Mouse (Mus musculus) hindbrain, embryonic 10.5 days (tissue): Measurements from ENCODE around the gene Nmnat1. TPM values are rescaled to one million over a fixed set of nuclear protein-coding genes. Genes with fewer than 3 reads are reported as not detected.
"Not testable (repeated sequence)": the region's sequence is repeated elsewhere in the genome, so short reads cannot be mapped to it uniquely, and the experiment has no call there.

Source experiments
- DNase-seq: peaks from one replicate; pipeline ENCODE4 v3.0.0-alpha.2; 2017; ENCODE audit warnings: low spot score
- H3K27ac ChIP-seq: fragments of 300-500 bp; sonication (generic); 2 replicates; pipeline ENCODE4 v1.5.1; 2016; ENCODE audit warnings: mild to moderate bottlenecking, moderate library complexity
- H3K27me3 ChIP-seq: fragments of 300-500 bp; sonication (generic); 2 replicates; pipeline ENCODE4 v1.6.1; 2016; ENCODE audit warnings: mild to moderate bottlenecking; ENCODE audit not compliant: poor library complexity, insufficient read depth, severe bottlenecking
- H3K36me3 ChIP-seq: fragments of 300-500 bp; sonication (generic); 2 replicates; pipeline ENCODE4 v1.6.1; 2016; ENCODE audit warnings: mild to moderate bottlenecking, moderate library complexity
- H3K4me1 ChIP-seq: fragments of 300-500 bp; sonication (generic); replicated peaks from 2 replicates; pipeline ENCODE4 v1.6.1; 2016; ENCODE audit warnings: mild to moderate bottlenecking
- H3K4me3 ChIP-seq: fragments of 300-500 bp; sonication (generic); 2 replicates; pipeline ENCODE4 v1.5.1; 2016; ENCODE audit warnings: mild to moderate bottlenecking, moderate library complexity
- H3K9me3 ChIP-seq: fragments of 300-500 bp; sonication (generic); 2 replicates; pipeline ENCODE4 v1.6.1; 2016; ENCODE audit warnings: mild to moderate bottlenecking, moderate library complexity
- WGBS: fragments of 180-500 bp; shearing (Covaris S2); methylation state at CpG from one replicate; pipeline ENCODE4 v1.1.7; 2016; 5-methylcytosine and 5-hydroxymethylcytosine counted together
- polyA plus RNA-seq: library from polyadenylated mRNA; unstranded; fragments of >200 nt; fragmentation: Nextera tagmentation; extraction: Ambion mirVana; gene quantifications from 2 replicates; pipeline ENCODE4 v1.2.1, GENCODE M21; 2016

The Nmnat1 gene
- polyA plus RNA-seq, 1 experiment from 2014 or later, result 17.0 TPM

GRCm38 (mm10) chr4:149454263-149454662 lies 30.7 kb downstream of the Nmnat1 start:
- H3K27me3 ChIP-seq, result no peaks in the 10 kb centered on the region
- no peak overlapping the region for H3K27ac ChIP-seq
- 90% methylated on average over 17 of the region's 17 CpGs for WGBS
- no peak for DNase-seq
- H3K36me3 ChIP-seq, result no peaks in the 10 kb centered on the region
- H3K9me3 ChIP-seq, result no peaks in the 10 kb centered on the region
- H3K4me3 ChIP-seq, result no peak overlapping the region
- no peaks in the 10 kb centered on the region for H3K4me1 ChIP-seq

DNA sequence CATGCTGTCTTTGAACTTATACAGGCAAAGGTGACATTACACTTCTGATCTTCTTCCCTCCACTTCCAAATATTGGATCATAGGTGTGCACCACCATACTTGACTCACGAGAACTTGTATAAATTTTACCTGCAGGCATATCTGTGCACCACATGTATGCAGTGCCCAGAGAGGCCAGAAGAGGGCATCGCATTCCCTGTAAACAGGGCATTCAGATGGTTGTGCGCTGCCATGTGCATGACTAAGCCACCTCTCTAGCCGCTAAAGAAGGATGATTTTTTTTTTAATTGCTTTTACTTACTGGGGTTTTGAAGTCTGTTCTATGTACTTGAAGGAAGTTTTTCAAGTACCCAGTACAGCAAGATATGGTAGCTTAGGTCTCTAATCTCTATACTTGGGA lies 31.3 kb downstream of the Nmnat1 start:
- H3K27ac ChIP-seq, result no peak overlapping the region
- H3K36me3 ChIP-seq, result no peaks in the 10 kb centered on the region
- peak; percentile 34 for DNase-seq
- WGBS, result 78% methylated on average over 4 of the region's 4 CpGs
- no peaks in the 10 kb centered on the region for H3K4me1 ChIP-seq
- no peaks in the 10 kb centered on the region for H3K9me3 ChIP-seq
- no peak overlapping the region for H3K4me3 ChIP-seq
- no peaks in the 10 kb centered on the region for H3K27me3 ChIP-seq

- WGBS, result 85% methylated on average over 3 of the region's 3 CpGs
- DNase-seq, result no peak
- Histone ChIP-seq H3K27me3 (no peaks in the 10 kb centered on the region), H3K27ac (no peak overlapping the region), H3K36me3 (no peaks in the 10 kb centered on the region), H3K9me3 (no peaks in the 10 kb centered on the region), H3K4me1 (peaks cover 8% of the 10 kb centered on the region), H3K4me3 (no peak overlapping the region)
Measured at GRCm38 (mm10) chr4:149450636-149451035, 34.4 kb downstream of the Nmnat1 start.

DNA sequence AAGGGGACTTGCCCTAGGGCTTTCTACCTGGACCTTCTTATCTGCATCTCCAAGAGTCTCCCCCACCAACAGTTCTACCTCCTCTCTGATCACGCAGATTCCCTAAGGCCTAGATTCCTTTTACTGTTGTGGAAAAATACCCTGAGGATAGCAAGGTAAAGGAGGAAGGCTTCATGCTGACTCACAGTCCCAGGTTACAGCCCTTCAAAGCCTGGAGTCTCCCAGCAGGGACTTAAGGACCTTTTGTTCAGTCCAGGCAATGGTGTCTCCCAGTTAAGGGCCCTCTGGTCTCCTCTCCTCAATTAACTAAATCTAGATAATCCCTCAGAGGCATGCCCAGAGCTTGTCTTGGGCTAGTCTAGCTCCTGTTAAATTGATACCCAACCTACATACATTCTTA lies 38.7 kb downstream of the Nmnat1 start:
- no peak for DNase-seq
- peak overlapping the region; percentile 49; the same call in 1 of the 2 replicates for H3K4me3 ChIP-seq
- WGBS, result 41% methylated on average over 1 of the region's 1 CpGs
- no peaks in the 10 kb centered on the region for H3K36me3 ChIP-seq
- peak overlapping the region; percentile 95 for H3K27ac ChIP-seq
- H3K9me3 ChIP-seq, result no peaks in the 10 kb centered on the region
- peaks cover 22% of the 10 kb centered on the region for H3K4me1 ChIP-seq
- H3K27me3 ChIP-seq, result no peaks in the 10 kb centered on the region

DNA sequence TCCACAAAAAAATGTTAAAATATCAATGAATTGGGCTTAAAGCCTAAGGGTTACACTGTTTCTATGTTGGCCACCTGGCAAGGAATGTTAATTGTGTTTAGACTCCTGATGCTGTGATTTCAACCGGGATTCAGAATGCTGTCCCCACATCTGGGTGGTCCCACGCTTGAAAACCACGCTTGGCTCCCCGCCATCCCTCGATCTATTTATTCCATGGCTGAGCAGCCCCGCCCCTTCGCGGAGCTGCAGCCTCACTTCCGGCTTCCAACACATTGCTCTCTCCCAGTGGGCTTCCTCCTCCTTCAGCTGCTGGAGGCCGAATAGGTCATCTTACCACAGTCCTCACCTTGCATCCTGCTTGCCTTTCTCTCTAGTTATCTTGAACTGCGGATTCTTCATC lies 39.1 kb downstream of the Nmnat1 start:
- H3K4me3 ChIP-seq, result peak overlapping the region; percentile 49
- H3K27ac ChIP-seq, result peak overlapping the region; percentile 95
- DNase-seq, result peak; percentile 78
- peaks cover 22% of the 10 kb centered on the region for H3K4me1 ChIP-seq
- no peaks in the 10 kb centered on the region for H3K27me3 ChIP-seq
- H3K36me3 ChIP-seq, result no peaks in the 10 kb centered on the region
- H3K9me3 ChIP-seq, result no peaks in the 10 kb centered on the region
- WGBS, result 3% methylated on average over 11 of the region's 11 CpGs

GRCm38 (mm10) chr4:149444964-149445701 lies 39.9 kb downstream of the Nmnat1 start:
- Histone ChIP-seq H3K4me1 (peaks cover 22% of the 10 kb centered on the region), H3K27ac (peak overlapping the region; percentile 95), H3K36me3 (no peaks in the 10 kb centered on the region), H3K27me3 (no peaks in the 10 kb centered on the region), H3K4me3 (peak overlapping the region; percentile 49), H3K9me3 (no peaks in the 10 kb centered on the region)
- WGBS, result under 1% methylated on average over 36 of the region's 36 CpGs
- peak; percentile 95 for DNase-seq

GRCm38 (mm10) chr4:149444465-149444864 lies 40.5 kb downstream of the Nmnat1 start:
- H3K27me3 ChIP-seq, result no peaks in the 10 kb centered on the region
- no peaks in the 10 kb centered on the region for H3K36me3 ChIP-seq
- H3K9me3 ChIP-seq, result no peaks in the 10 kb centered on the region
- peak overlapping the region; percentile 95 for H3K27ac ChIP-seq
- no peak for DNase-seq
- H3K4me1 ChIP-seq, result peaks cover 22% of the 10 kb centered on the region
- H3K4me3 ChIP-seq, result no peak overlapping the region; the same call in 1 of the 2 replicates
- 72% methylated on average over 1 of the region's 1 CpGs for WGBS

DNA sequence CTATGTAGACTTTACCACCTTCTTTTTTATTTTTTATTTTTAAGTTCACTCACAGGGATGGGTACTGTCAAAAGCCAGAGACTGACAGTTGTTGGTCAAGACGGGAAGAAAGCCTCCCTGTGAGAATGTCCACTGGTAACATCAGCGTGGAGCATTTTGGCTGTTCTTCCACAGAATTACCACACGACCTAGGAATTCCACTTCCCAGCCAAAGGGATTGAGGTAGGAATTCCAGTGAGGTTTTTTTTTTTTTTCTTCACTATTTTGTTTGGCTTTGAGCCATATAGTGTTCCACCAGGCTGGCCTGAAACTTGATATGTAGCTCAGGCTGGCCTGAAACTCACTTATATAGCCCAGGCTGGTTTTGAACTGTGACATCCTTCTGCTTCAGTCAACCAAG lies 42.6 kb downstream of the Nmnat1 start:
- H3K9me3 ChIP-seq, result no peaks in the 10 kb centered on the region
- H3K4me1 ChIP-seq, result peaks cover 22% of the 10 kb centered on the region
- H3K27ac ChIP-seq, result no peak overlapping the region
- no peaks in the 10 kb centered on the region for H3K27me3 ChIP-seq
- DNase-seq, result no peak
- H3K36me3 ChIP-seq, result no peaks in the 10 kb centered on the region
- no peak overlapping the region for H3K4me3 ChIP-seq
- 74% methylated on average over 3 of the region's 3 CpGs for WGBS

DNA sequence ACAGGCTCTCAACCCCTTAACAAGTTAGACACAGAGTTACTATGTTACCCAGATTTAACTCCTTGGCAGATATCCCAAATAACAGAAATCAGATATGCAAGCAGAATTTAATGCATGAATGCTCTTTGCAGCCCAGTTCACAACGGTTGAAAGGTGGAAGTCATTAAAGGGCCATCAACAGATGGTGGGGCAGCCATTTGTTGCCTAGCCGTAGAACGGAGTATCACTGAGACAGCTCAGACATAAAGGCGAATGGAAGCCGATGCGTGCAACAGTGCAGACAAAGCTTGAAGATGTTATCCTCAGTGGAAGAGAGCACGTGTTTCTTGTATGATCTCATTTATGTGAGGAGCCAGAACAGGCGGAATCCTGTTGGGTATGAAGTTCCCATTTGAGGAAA lies 44.4 kb downstream of the Nmnat1 start:
- no peak for DNase-seq
- WGBS, result 80% methylated on average over 8 of the region's 8 CpGs

GRCm38 (mm10) chr4:149431887-149432286 lies 53.1 kb downstream of the Nmnat1 start:
- not testable (repeated sequence) for H3K27ac ChIP-seq
- 80% methylated on average over 1 of the region's 1 CpGs for WGBS

More for the DNA sequence above, 44.4 kb downstream of the Nmnat1 start:
- Histone ChIP-seq H3K4me3 (no peak overlapping the region), H3K27ac (no peak overlapping the region), H3K36me3 (no peaks in the 10 kb centered on the region), H3K27me3 (no peaks in the 10 kb centered on the region), H3K4me1 (peaks cover 13% of the 10 kb centered on the region), H3K9me3 (no peaks in the 10 kb centered on the region)

DNA sequence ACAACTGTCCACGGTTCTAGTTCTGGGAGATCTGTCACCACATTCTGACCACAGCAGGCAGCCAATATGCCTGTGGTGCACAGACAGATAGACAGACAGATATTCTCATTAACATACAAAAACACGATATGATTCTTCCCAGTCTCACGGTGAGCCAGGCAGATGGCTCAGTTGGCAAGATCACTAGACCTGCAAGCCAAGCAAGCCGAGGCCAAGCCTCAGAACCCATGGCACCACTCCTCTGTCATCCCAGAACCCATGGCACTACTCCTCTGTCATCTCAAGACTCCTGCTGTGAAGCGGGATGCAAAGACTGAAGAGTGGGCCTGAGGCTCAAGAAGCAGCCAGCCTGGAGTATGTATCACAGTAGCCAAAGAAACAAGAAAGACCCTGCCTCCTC lies 55.4 kb downstream of the Nmnat1 start:
- no peak for DNase-seq
- no peaks in the 10 kb centered on the region for H3K27me3 ChIP-seq
- no peaks in the 10 kb centered on the region for H3K9me3 ChIP-seq
- H3K27ac ChIP-seq, result no peak overlapping the region
- peaks cover 4% of the 10 kb centered on the region for H3K4me1 ChIP-seq
- no peak overlapping the region for H3K4me3 ChIP-seq
- WGBS, result 83% methylated on average over 5 of the region's 5 CpGs
- no peaks in the 10 kb centered on the region for H3K36me3 ChIP-seq

More at GRCm38 (mm10) chr4:149431887-149432286, 53.1 kb downstream of the Nmnat1 start:
- not testable (repeated sequence) for H3K9me3 ChIP-seq, H3K27me3 ChIP-seq, H3K4me1 ChIP-seq, H3K4me3 ChIP-seq, DNase-seq, H3K36me3 ChIP-seq

DNA sequence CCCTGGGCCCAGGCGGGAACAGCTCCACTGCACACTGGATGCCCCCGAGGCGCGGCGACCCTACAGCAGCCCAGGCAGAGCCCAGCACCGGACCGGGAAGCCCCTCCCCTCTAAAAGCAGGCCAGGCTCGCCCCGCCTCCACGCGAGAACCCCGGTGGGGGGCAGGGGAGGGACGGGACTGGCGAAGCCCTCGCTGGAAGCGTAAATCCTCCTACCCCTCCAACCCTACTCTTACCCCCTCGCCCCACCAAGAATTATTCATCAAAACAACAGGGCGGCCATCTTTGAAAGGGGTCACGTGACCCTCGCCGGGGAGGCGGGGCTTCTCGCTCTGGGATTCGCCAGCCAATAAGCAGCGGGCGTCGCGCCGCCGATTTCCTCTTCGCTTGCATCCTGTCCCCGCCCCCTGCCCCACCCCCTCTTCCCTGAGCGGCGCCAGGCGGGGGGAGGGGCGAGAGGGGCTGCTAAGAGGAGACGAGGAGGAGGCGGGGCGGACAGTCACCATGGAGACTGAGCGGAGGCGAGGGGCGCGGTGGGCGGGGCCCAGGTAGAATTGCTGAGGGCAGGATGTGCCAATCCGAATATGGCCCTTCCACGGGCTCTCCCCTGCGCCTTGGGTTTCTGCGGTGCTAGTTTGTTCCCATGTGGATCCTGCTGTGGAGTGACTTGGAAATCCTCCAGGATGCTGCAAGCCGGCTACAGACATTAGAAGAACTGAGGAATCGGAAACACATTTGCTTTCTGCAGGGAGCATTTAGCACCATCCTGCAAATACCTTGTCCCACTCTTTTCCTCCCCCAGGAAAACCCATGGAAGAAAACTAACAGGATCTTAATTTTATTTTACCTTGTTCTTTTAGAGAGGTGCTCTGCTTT lies 58.4 kb downstream of the Nmnat1 start, which contains the start of gene Ube4b:
Ube4b (minus strand) TSS at position 425 of the 875 bp plus-strand sequence.
- Histone ChIP-seq H3K4me3 (peak within 1 kb of the TSS; percentile 95), H3K4me1 (peaks cover 18% of the 10 kb centered on the region), H3K27ac (peak within 1 kb of the TSS; percentile 99), H3K27me3 (no peaks in the 10 kb centered on the region), H3K9me3 (0 out of 2 replicates have a peak, but pooled peaks cover under 1% of the 10 kb centered on the region), H3K36me3 (peaks cover 7% of the 10 kb centered on the region)
- DNase-seq, result peak; percentile 100
- under 1% methylated on average over 50 of the region's 50 CpGs for WGBS
